Comparison of ENCODE assay signal across 28 mouse cellular contexts in the genomic region with DNA sequence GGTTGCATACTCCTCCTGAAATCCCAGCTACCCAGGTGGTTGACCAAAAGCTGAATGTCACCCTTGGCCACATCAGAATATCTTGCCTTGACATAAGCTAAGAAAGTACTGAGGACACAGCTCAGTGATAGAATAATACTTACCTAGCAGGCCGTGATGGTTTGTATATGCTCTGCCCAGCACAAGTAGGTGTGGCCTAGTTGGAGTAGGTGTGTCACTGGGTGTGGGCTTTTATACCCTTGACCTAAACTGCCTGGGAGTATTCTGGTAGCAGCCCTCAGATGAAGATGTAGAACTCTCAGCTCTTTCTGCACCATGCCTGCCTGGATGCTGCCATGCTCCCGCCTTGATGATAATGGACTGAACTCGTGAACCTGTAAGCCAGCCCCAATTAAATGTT. TPM values are rescaled to one million over a fixed set of nuclear protein-coding genes. Genes with fewer than 3 reads are reported as not detected.
DNase-seq lines count a peak whose midpoint lies in the region; ATAC-seq lines count a peak whose summit lies in the region.
"Had no signal": no experiment of that assay in that cellular context is flagged by ENCODE, and none has a peak within 500 bp of the region (broad histone marks: within the 10 kb centered on the region; RNA-seq: fewer than 3 reads in every experiment).

No protein-coding gene starts in this region.

- H3K27ac ChIP-seq in liver, embryonic 11.5 days (ENCODE audit: low read depth, low read length) = no peak overlapping the region
- H3K27ac ChIP-seq in liver, embryonic 13.5 days = peak overlapping the region; percentile 63
- H3K27ac ChIP-seq: embryonic facial prominence, embryonic 13.5 days; forebrain, embryonic 15.5 days; hindbrain, embryonic 14.5 days; lung, embryonic 15.5 days; midbrain, embryonic 12.5 days; neural tube, embryonic 13.5 days had no signal

- H3K9me3 ChIP-seq in liver, embryonic 11.5 days (ENCODE audit: control insufficient read depth, low read length) = no peaks in the 10 kb centered on the region
- no peaks in the 10 kb centered on the region for H3K9me3 ChIP-seq in erythroblast, embryonic 14.5 days (ENCODE audit: control insufficient read depth, low read length)
- no peaks in the 10 kb centered on the region for H3K9me3 ChIP-seq in liver, embryonic 13.5 days (replicated peaks)
- H3K9me3 ChIP-seq: embryonic facial prominence, embryonic 13.5 days; forebrain, embryonic 15.5 days; G1E; lung, embryonic 15.5 days; midbrain, embryonic 12.5 days; neural tube, embryonic 13.5 days had no signal

- WGBS in liver, embryonic 11.5 days = 65% methylated on average over 3 of the region's 3 CpGs
- 55% methylated on average over 3 of the region's 3 CpGs for WGBS in liver, embryonic 13.5 days (ENCODE audit: insufficient replicate concordance)

- no peak overlapping the region for H3K9ac ChIP-seq in liver, embryonic 11.5 days (ENCODE audit: low read depth, low read length)
- 0 out of 2 replicates have a peak overlapping the region, but pooled peaks have one; percentile 60 for H3K9ac ChIP-seq in liver, embryonic 13.5 days
- H3K9ac ChIP-seq: embryonic facial prominence, embryonic 13.5 days; forebrain, embryonic 15.5 days; hindbrain, embryonic 14.5 days; lung, embryonic 15.5 days; midbrain, embryonic 12.5 days; neural tube, embryonic 13.5 days had no signal

- no peak overlapping the region for H3K4me2 ChIP-seq in liver, embryonic 11.5 days
- peak overlapping the region; percentile 100 for H3K4me2 ChIP-seq in liver, embryonic 13.5 days
- H3K4me2 ChIP-seq: embryonic facial prominence, embryonic 13.5 days; forebrain, embryonic 15.5 days; heart, embryonic 11.5 days; hindbrain, embryonic 14.5 days; lung, embryonic 15.5 days; midbrain, embryonic 12.5 days; neural tube, embryonic 13.5 days had no signal

- peak; percentile 56 for DNase-seq in liver
- no peak for DNase-seq in liver, embryonic 11.5 days (ENCODE audit: low spot score)
- DNase-seq in liver, embryonic 13.5 days = peak; percentile 41
- DNase-seq in naive thymus-derived CD4-positive, alpha-beta T cell, adult 2 months (ENCODE audit: low read depth) = peak; percentile 38
- DNase-seq in spleen, adult 18-20 months = no peak
- no peak for DNase-seq in cerebellum, adult 11-12 months
- DNase-seq: adrenal gland, postnatal 10 days; cerebellum, postnatal 10 days; gastrocnemius, postnatal 14 days; kidney, postnatal 25 days; left cerebral cortex, postnatal 4 days; right cerebral cortex, postnatal 4 days; thymus, postnatal 4 days had no signal

- no peaks in the 10 kb centered on the region for H3K36me3 ChIP-seq in liver, embryonic 11.5 days (ENCODE audit: control insufficient read depth, insufficient read depth, low read length)
- peaks cover 25% of the 10 kb centered on the region for H3K36me3 ChIP-seq in erythroblast, embryonic 14.5 days (ENCODE audit: control insufficient read depth)
- no peaks in the 10 kb centered on the region for H3K36me3 ChIP-seq in liver, embryonic 13.5 days
- H3K36me3 ChIP-seq: embryonic facial prominence, embryonic 13.5 days; forebrain, embryonic 15.5 days; lung, embryonic 15.5 days; midbrain, embryonic 12.5 days; neural tube, embryonic 13.5 days had no signal

- peaks cover 50% of the 10 kb centered on the region for H3K4me1 ChIP-seq in liver, embryonic 11.5 days (replicated peaks; ENCODE audit: control insufficient read depth, insufficient read depth, low read length)
- H3K4me1 ChIP-seq in erythroblast, embryonic 14.5 days (ENCODE audit: control insufficient read depth) = peaks cover 95% of the 10 kb centered on the region
- peaks cover 94% of the 10 kb centered on the region for H3K4me1 ChIP-seq in liver, embryonic 13.5 days (replicated peaks)

- no peak overlapping the region for H3K4me3 ChIP-seq in liver, embryonic 11.5 days (ENCODE audit: low read depth, low read length)
- peak overlapping the region; percentile 10 for H3K4me3 ChIP-seq in erythroblast, embryonic 14.5 days (replicated peaks)
- no peak overlapping the region for H3K4me3 ChIP-seq in liver, embryonic 13.5 days (replicated peaks)
- H3K4me3 ChIP-seq: embryonic facial prominence, embryonic 13.5 days; forebrain, embryonic 15.5 days; lung, embryonic 15.5 days; midbrain, embryonic 12.5 days; myocyte; neural tube, embryonic 13.5 days had no signal

- no peaks in the 10 kb centered on the region for H3K27me3 ChIP-seq in liver, embryonic 11.5 days (replicated peaks; ENCODE audit: control insufficient read depth, insufficient read depth, low read length)
- no peaks in the 10 kb centered on the region for H3K27me3 ChIP-seq in erythroblast, embryonic 14.5 days (ENCODE audit: control insufficient read depth)
- no peaks in the 10 kb centered on the region for H3K27me3 ChIP-seq in liver, embryonic 13.5 days
- H3K27me3 ChIP-seq: CH12.LX; embryonic facial prominence, embryonic 13.5 days; forebrain, embryonic 15.5 days; lung, embryonic 15.5 days; midbrain, embryonic 12.5 days; neural tube, embryonic 13.5 days had no signal

- ATAC-seq in liver, embryonic 11.5 days (replicated peaks; ENCODE audit: low FRiP score) = no peak
- peak; percentile 32; the same call in 1 of the 2 replicates for ATAC-seq in liver, embryonic 13.5 days (ENCODE audit: low read depth)
- ATAC-seq: forebrain, embryonic 15.5 days; intestine, postnatal 0 days had no signal

RNA-seq across cellular contexts. Expression of a gene that starts 6.3 kb away (rescaled TPM):
- polyA plus RNA-seq in liver, embryonic 11.5 days (2014; fragmentation: Nextera tagmentation; extraction: Ambion mirVana) = 20.0 and 20.9 TPM in 2 replicates
- 8.8 and 11.3 TPM in 2 replicates for polyA plus RNA-seq in erythroblast, embryonic 14.5 days (2012)
- 13.6 and 14.1 TPM in 2 replicates for polyA plus RNA-seq in liver, embryonic 13.5 days (2015; fragmentation: Nextera tagmentation; extraction: Ambion mirVana)

RNA-seq across cellular contexts. Expression of a gene that starts 15.8 kb away (rescaled TPM):
- 0.25 TPM in 1 of 2 replicates, not detected in the other for polyA plus RNA-seq in liver, embryonic 11.5 days (2014; fragmentation: Nextera tagmentation; extraction: Ambion mirVana)
- polyA plus RNA-seq in erythroblast, embryonic 14.5 days (2012) = not detected in 2 replicates
- not detected in 2 replicates for polyA plus RNA-seq in liver, embryonic 13.5 days (2015; fragmentation: Nextera tagmentation; extraction: Ambion mirVana)
- polyA plus RNA-seq: embryonic facial prominence, embryonic 13.5 days; G1E; heart, embryonic 11.5 days; hindbrain, embryonic 14.5 days; intestine, postnatal 0 days; limb, embryonic 14.5 days; midbrain, embryonic 12.5 days; midbrain, postnatal 0 days; testis, adult 2 months had no signal

Comparison
In these comparisons a context has a peak if more than half of its experiments do, and no peak if none do; other contexts are left out.
1. DNase-seq: peak in liver (single experiment), liver, embryonic 13.5 days (single experiment) and naive thymus-derived CD4-positive, alpha-beta T cell, adult 2 months (single experiment); none in liver, embryonic 11.5 days (single experiment), spleen, adult 18-20 months (0 of 2) and cerebellum, adult 11-12 months (single experiment).